Mouse (Mus musculus) retina, adult 2 months (tissue): ENCODE measurements around the gene Slc24a5.
"Not testable (repeated sequence)": the region's sequence is repeated elsewhere in the genome, so short reads cannot be mapped to it uniquely, and the experiment has no call there.

Experiments used
- DNase-seq: peaks from one replicate; pipeline ENCODE4 v3.0.0-alpha.2; 2012; ENCODE audit warnings: low read depth, low spot score

Gene Slc24a5

DNA sequence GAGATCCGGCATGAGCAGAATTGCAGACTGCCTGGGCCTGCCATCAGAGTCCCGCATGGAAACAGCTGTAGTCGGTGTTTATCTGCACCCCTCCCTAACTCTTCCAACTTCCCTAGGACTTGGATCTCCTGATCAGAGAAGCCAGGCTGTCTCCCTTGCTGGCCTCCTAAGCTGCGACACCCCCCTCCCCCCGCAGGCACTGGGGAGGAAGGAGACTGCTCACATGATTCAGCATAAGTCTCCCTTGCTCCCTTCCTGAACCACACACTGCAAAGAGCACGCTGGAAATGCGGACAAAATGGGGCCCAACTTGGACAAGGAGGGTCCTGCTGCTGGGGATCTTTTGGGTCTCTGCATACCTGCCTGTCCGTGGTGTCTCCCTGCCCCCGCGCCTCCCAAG, at the start of gene Slc24a5:
Slc24a5 (plus strand) TSS at position 231 of the 400 bp plus-strand sequence.
- no peak for DNase-seq

DNA sequence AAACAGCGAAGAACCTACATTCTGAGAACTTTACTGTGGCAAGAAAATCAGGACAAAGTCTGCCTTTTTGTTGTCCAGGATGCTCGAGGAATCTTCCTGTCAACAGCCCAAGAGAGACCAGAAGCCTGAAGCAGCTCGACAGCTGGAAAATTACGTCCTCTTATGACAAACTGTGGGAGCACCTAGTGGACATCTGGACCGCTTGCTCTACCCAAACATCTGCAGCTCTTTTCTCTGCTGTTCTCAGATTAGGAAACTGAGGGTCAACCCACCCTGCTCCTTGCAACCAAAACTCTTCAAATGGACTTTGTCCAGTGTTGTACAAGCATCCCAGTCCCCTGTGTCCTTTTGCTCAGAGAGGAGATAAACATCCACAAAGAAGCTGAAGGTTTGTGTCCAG, 43.5 kb upstream of the Slc24a5 start:
- no peak for DNase-seq

DNA sequence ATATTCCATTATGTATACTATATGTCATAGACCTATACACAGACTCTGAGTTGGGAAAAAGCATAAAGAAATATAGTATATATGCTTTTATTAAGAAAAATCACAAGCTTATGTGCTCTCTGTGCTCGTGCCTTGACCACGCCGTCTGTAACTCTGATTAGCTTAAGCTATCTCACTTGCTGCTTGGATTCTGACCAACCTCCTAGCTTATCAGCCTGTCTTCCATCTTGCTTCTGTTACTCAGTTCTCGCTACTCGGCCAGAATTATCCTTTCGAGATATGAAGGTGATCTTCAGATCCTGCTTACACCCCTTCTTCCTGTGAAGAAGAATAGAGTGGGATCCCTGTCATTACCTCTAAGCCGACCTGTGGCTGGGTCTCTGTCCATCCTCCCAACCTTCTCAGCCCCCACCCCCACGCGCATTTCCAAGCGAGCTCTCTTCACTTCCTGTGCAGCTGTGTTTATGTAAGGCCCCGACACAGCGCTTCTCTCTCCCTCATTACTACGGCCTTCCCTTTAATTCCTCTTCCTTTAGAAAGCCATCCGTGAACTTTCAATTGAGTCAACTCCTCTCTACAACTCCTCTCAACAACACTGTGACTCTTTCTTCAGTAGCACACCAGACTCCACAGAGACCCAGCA, 41.4 kb upstream of the Slc24a5 start:
- DNase-seq: no peak

DNA sequence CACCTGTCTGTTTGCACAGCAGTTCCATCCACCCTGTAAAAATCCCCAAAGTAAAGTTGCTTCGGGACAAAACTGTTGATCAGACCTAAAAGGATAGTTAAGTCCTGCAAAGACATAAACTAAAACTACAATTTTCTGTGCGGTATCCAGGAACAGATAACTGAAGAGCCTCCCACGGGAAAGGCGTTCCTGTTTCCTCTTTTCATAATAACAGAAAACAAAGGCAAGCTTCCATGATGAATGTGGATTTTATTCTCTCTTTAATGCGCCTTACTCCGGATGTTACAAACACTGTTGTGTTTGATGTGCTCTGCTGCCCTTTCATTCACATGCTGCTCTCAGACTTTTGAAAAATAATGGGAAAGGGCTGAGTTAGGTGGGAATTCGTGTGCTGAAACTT, 37.3 kb upstream of the Slc24a5 start:
- DNase-seq: no peak

DNA sequence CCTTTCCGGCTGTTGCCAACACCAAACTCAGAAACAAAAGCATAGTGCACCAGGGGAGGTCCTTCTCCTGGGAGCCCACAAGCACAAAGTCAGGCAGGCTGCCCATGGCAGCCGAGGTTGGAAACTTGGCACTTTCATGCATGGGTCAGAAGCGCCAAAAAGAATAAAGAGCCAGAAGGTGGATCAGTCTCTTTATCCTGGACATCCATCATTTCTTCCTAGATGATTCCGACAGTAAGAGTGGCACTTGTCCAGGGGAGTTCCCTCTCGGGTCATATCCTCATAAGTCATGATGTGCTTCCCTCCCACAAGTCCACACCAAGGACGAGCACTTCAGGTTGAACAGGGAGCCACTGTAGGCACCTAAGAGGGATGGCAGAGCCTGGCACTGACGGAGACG, 36.8 kb upstream of the Slc24a5 start:
- no peak for DNase-seq

DNA sequence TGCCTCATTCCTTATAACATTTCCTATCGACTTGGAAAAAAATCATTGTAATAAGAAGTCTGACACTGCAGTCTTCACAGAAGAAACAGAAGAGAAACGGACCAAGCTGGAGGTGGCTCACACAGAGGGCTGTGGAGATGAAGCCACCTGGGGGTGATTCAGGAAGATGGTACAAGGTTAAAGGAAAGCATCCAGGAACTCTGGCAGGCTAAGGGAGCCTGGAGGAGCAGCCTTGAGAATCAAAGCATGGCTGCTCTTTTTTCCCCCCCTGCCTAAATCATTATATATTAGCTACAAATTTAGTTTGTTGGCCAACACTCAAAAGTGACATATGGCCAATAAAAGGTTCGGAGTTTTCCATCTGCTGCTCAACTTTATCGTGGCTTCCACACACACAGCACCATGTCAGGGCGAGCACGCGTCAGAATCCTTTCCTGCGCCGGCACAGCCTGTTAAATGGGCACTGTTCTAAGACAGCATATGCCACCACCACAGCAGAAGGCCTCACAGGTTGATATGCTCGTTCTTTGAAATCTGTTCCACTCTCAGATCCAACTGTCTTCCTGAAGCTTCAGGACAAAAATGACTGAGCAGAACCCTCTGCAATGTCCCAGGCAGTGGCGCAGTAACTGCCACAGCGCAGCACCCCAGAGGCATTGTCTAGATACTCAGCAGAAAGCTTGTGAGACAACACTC, 36.2 kb upstream of the Slc24a5 start:
- DNase-seq: no peak

DNA sequence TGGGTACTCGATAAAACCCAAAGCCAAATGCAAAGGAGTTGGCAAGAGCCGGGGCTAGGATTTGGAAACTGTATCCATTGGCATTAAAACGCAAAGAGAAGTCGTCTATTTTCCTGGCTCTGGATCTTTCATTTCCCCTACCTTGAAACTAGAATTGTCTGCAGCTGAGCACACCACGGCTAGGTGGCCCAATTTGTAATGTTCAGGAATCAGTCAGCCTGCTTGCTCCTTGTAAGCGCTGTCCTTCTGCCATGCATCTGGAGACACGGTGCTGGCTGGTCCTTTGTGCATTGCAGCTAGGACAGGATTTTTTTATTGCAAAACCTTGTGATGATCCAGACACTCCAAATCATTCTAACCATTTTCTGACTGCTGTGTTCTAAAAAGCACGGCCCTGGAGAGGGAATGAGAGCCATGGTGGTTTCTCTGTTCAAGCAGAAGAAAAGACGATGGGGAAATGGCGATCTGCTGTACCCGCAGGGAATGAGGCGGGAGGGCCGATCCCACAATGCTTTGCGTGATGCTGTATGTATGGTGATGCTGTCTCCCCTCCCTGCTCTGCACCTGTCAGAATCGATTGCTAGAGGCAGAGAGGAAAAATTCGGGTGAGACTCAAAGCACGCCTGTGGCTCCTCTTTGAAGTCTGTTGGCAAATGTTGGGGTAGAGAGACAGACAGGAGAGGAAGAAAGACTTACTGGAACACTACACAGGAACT, 35.5 kb upstream of the Slc24a5 start:
- DNase-seq: no peak

DNA sequence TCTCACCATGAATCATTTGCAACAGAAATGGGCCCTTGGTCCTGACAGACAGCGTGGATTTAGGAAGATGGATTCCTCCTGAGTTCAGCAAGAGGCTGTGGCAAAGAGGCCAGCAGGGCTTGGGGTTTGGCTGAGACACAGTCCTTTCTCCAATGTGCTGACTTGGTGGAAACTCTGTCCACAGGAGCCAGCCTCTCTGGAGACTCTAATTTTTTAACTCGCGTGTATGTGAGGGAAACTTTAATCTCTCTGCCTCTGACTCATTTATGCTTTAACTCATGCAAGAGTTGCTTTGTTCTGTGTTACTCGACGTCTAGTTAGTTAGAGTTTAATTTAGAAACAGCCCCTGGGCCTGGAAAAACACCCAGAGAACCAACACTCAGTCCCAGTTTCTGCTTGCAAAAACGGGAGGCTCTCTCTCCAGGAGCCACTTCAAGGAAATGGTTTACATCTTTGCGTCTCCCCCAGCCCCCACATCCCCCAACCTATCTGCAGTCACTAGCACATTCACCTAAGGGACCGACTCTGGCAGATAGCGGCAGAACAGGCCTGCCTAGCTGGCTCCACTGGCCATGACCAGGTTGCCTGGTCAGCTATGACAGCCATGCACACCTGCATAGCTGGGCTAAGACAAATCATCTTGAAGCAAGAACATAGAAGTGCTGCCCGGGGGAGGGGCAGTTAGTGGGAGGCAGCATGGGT, 34.7 kb upstream of the Slc24a5 start:
- no peak for DNase-seq

DNA sequence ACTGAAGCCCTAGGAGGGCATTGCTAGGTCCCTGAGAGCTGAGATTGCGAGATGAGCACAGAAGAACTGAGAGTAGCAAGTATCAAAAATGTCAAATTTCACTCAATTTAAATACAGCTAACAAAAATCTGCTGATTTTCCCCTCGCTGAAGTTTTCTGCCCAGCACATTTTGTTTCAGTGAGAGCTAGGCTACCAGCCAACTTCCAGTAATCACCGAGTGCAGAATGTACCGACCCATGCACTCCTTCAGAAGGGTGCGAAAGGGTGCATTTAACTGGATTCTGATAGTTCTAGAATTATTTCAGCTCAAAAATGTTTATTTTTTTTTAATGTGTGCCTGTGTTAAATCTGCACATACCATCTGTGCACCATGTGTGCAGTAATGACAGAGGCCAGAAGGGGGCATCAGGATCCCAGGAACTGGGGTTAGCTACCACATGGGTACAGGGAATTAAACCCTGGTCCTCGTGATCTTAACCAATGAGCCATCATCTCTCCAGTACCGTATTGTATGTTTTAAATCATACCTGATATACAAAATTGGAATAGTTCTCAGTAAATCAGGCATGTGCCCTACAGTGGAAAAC, 12.5 kb upstream of the Slc24a5 start:
- DNase-seq: no peak

DNA sequence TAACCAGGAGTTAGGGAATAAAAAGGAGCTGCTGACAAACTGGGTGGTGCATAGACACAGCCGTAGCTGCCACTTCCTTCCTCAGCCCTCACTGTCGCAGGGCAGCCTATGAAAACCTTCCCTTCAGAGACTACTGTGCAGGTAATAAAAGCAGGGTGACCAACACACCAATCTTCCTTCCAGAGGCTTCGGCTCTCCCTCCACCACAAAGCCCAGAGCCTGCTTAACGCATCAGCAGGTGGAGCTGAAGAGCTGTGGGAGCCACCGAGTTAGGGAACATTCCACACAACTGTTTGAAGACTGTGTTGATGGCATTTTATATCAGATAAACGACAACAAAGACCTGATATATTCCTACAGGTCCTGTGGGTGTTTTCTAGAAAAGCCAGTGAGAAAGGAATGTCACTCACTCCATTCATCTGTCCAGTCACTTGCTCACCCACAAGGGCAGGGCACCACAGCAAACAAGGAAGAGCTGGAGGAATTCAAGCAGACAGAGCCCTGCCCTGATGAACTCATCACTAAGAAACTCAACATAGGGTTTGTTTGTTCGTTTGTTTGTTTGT, 10.6 kb upstream of the Slc24a5 start:
- no peak for DNase-seq

DNA sequence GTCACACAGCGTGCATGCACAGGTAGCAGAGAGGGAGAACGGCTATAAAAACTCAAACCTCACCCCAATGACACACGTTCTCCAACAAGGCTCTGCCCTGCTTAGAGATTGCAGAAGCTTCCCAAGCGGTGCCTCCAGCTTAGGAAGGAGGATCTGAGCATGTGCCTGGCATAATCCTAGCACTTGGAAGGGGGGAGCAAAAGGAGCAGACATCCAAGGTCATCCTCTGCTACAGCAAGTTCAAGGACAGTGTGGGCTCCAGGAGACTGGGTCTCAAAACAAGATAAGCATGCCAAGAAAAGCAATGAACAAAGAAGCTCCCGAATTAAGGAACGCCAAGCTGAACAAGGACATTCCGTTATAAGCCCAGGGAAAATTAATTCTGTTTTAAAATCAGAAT, 6.5 kb upstream of the Slc24a5 start:
- DNase-seq: no peak

DNA sequence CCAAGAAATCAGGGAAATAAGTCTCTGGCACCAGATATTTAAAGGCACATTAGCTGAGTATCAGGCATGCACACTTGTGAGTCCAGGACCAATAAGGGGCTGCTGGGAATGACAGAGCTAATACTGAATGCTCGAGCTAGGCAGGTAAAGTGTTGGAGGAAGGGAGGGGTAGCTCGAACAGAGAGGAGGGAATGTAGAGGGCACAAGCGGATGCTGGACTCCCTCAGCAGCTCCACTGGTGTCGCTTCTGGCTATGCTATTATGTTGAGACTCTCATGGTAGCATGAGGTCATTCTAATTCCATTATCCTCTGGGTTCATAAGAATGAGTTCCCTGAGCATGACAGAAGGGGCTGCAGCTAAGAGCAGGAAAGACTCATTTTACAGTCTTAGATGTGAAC, 5.0 kb upstream of the Slc24a5 start:
- no peak for DNase-seq

DNA sequence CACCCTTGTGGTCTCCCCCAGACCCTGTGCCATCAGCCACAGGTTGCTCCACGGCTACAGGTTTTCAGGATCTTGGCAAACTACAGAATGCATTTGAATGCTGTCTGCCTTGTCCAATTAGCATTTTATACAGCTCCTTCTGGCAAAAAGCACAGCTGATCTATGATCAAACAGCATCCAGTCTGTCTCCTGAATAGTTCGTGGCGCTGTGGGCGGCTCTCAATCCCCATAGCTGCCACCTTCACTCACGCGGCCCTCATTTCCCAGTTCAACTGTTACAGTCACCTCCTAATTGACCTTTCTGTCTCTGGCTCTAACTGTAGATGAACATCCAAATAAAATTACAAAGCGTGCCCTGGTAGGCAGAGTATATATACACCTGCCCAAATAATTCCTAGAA, 551 bp upstream of the Slc24a5 start:
- DNase-seq: no peak

DNA sequence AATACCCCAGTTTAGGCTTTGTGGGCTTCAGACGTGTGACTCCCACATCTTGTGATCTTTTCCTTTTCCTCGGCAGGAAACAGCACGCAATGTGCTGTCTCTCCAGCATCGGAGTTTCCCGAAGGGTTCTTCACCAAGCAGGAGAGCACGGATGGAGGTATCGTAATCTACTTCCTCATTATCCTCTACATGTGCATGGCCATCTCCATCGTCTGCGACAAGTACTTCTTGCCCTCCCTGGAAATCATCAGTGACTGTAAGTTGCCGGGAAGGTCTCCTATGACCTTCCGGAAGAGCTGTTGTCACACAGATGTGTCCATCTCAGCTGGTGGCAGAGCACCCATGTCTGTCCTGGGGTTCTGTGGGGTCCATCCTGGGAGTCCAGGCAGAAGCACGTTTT, 772 bp downstream of the Slc24a5 start:
- no peak for DNase-seq

DNA sequence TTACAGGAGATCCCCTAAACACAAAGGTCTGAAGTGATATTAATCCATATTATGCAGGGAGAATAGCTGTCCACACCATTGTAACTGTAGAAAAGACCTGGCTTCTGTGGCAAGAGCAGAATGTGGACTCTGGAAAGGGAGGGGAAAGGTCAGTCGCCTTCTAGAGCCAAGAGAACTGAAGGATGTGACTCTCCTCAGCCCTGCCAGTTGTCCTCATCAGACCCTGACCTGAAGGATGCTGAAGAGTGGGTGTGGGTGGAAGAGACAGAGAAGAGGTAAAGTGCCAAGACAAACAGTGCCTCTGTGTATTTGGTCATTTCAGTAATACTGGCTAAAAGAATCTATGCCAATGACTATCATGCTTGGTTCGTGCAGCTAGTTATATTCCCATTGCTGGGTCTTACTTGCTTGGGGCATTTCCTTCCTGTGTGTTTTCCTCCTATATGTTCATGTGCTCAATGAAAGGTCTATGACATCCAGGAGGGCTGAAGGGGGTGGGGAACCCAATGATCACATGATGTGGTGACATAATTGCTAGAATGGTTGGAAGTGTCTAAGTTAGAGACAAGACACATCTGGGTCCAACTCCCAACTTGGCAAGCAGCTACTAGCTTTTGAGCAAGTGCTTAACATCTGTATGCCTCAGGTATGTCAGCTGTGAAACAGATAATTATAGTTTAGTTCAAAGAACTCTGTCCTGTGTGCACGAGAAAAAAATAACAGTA, 5.3 kb downstream of the Slc24a5 start:
- no peak for DNase-seq

DNA sequence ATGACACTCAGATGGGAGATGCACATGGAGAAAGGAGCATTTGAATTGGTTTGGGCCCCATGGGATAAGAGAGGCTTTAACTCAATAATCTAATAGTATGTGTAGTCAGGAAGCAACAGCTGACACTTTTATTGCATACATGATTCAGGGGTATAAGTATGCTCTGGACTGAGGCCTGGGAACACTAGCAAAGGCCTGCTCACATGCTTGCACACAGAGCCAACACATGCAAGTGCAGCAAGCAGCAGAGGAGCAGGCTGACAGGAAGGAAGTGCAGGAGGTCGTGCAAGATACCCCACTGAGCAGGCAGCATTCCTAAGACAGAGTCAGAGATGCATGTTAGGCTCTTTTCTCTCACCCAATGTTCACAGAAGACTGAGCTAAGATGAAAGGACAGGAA, 16.0 kb downstream of the Slc24a5 start:
- DNase-seq: no peak

DNA sequence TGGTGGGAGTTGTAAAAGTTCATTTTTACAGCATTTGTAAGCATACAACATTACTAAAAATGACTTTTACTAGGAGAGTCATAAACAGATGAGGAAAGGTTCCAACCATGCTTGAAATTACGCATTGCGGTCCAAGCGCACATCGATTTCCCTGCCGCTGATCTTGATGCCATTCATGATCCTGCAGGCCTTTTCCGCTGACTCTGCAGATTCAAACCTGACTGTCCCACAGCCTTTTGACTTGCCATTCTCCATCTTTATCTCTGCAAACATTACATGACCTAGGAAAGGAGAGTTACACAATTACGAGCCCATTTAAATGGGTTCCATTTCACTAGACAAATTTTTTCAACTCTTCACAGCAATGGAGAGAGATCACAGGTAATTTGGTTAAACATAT, 20.8 kb downstream of the Slc24a5 start:
- no peak for DNase-seq

DNA sequence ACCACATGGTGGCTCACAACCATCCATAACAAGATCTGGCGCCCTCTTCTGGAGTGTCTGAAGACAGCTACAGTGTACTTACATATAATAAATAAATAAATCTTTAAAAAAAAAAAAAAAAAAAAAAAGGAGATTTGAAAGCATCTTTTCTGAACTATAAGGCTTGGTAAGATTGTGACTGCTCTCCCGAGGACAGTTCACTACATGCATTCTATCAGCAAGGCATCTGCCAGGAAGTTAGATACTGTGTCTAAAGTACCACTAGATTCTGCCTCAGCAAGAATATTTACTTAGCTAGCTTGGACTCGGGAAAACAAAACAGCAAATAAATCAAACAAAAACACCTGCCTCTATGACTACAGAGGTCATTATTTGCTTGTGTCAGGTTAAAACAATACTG, 24.2 kb downstream of the Slc24a5 start:
- not testable (repeated sequence) for DNase-seq

DNA sequence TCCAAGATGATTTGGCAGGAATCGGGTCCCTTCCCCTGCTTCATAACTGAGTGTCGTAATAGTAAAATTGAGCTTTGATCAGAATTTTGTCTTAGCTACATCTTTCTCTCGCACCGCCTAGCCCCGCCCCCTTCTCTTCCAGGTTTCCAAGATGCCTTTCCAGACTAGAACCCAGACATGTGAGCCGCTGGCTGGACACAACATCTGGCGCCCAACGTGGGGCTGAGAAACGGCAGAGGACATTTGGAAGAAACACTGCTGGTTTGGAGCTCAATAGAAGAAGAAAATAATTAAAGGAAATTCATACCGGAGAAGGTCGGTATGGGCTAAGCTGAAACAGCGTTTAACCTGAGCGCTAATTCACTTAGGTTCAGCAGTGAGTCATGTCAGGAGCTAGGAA, 36.6 kb downstream of the Slc24a5 start:
- not testable (repeated sequence) for DNase-seq

DNA sequence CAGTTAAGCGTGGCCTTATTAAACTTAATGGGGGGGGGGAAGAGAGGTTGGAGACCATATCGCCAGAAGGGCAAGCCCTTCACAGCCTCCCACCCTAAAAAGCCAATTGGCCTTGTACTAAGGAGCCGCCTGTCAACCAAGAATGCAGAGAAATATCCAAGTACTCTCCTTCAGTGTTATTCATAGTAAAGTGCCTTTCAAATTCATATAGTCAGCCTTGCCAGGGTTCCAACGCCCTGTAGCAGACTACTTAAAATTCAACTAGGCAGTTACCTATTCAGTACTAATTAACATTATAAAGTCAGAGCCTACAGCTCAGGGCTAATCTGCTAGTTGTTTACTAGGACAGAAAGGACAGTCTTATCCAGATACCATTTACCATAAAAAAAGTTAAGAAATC, 38.6 kb downstream of the Slc24a5 start:
- DNase-seq: not testable (repeated sequence)
